Mouse (Mus musculus) regulatory T cell (primary cell): ENCODE measurements around the gene Ube3b.

ENCODE experiments used
- in situ Hi-C: fragments of 300-600 bp; cut with MboI, MseI; formaldehyde crosslinking; loops from one replicate; pipeline ENCODE4 v1.15.1; 2025; ENCODE audit warnings: high pct_unique_total_duplicates

The Ube3b gene

DNA sequence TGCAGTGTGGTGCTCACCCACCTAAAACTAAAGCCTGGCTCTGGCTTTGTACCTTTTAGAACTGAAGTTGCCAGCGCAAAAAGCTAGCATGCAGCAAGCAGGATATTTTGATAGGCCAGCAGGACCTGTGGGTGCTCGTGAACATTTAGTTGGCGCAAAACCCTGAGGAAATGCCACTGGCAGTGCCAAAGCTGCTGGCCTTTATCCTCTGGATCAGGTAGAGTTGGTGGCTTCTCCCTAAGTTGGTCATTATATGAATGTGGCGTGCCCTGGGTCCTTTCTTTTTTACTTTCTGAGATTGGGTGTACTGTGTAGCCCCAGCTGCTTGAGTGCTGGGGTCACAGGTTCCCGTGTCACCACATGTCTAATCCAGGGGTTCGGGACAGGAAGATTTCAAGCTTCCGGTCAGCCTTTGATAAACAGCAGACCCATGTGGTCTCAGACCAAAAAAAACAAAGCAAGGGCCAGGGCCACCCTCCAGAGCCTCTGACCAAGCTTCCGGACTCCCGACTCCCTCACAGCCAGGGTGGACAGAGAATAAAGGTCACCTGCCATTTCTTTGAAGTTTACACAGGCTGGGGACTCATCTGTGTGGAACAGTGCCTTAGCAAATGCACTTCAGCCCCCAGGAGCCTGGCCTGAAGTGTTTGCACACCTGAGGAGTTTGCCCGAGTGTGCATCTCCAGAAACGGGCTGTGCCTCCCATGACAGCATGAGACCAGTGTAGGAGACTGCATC lies 41.3 kb downstream of the Ube3b start:
- in situ Hi-C loops, result loop anchor here (25.0 kb wide), 1 partner anchor 909 kb away; no protein-coding TSS in a partner anchor

DNA sequence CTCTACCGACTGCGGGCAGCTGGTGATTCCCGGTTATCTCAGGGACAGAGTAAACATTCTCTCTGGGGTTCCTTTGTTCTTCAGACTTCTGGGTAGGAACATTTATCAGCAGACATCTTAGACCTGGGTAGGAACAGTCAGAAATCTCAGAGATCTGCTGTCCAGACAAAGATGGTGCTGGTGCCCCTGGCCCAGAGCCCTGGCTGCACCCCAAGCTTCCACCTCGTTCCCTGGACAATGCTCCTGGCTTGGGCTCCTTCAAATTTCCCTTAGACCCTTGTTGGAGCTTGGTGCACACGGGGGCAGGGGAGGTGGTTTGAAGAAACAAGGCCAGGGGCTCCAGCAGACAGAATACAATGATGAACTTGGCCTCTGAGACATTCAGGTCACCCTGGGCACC lies 42.2 kb downstream of the Ube3b start:
- in situ Hi-C loops, result loop anchor here (25.0 kb wide), 1 partner anchor 910 kb away; no protein-coding TSS in a partner anchor

DNA sequence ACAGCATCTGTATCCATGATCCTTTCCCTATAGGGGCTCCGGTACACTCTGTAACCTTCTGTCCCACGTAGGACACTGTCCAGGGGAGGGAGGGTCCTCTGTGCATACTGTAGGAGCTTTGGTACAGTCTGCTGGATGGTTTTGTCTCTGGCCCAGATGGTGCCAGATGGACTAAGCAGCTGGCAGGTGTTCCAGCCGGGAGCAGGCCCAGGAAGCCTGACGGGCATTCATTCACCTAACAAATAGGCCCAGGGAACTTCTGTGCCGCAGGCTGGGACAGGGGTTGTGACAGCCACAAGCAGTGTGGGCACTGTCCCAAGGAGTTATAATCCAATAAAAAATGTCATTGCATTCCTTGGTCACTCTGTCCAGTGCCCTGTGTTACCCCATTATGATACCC lies 43.6 kb downstream of the Ube3b start:
- in situ Hi-C loops, result loop anchor here (25.0 kb wide), 1 partner anchor 912 kb away; no protein-coding TSS in a partner anchor

GRCm38 (mm10) chr5:114426732-114427131 lies 46.3 kb downstream of the Ube3b start:
- in situ Hi-C loops, result no loop called here

- in situ Hi-C loops, result no loop called here
Measured at GRCm38 (mm10) chr5:114428621-114429020, 48.2 kb downstream of the Ube3b start.

- in situ Hi-C loops, result no loop called here
Measured at GRCm38 (mm10) chr5:114429781-114430180, 49.4 kb downstream of the Ube3b start.

- in situ Hi-C loops, result no loop called here
Measured at GRCm38 (mm10) chr5:114434359-114434758, 54.0 kb downstream of the Ube3b start.

- in situ Hi-C loops, result no loop called here
Measured at GRCm38 (mm10) chr5:114435588-114435987, 55.2 kb downstream of the Ube3b start.

DNA sequence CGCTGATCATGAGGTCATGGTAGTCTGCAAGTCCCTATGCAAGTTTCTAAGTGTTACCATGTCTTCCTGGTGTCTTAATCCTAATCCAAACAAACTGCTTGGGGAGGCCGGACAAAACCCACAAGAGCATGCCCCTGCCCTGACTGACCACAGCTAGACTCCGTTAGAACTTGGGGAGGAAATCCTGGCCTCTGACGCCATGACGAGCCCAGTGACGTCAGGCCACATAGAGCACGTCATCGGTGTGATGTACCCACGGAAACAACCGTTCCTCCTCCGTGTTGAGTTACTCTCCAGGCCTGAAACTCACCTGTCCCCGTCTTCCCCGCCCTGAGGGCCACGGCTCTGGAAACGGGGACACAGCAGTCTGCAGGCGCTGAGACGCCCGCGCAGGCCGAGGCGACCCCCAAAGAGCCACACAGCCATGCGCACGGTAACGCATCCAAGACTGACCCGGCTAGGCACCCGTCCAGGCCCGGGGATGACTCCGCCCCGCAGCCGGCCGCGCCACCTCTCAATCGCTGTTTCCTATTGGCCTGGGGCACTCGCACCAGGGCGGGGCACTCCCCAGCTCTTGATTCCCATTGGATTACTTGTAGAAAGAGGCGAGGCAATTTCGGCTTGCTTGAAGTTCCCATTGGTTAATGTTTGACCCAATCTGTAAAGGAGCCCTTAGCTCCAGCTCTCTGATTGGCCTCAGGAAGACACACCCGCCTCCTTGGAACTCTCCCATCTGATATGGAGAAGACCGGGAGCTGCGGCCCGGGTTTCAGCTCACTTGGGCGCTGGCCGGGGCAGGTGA lies 63.4 kb downstream of the Ube3b start, which contains the start of the genes Mmab and Mvk:
Mmab (minus strand) TSS at position 495 of the 802 bp plus-strand sequence.
Mvk (plus strand) TSS at position 704 of the 802 bp plus-strand sequence.
- in situ Hi-C loops, result loop anchor here (10.0 kb wide), 1 partner anchor 669 kb away; the partner anchor contains the start of genes Iscu and Sart3

DNA sequence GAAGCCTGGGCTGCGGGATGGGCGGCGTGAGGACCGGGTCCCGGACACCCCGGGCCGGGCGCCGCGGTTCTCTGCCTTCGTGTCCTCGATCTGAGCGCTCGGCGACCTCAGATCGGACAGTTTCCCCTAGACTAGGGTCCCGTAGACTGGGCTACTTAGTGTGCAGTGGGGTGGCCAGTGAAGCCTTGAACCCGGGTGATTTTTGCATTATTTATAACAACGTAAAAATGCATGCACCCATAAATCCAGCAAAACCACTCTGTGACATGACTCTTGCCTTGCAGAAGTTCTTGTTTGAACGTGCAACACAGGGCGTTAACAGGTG lies 63.9 kb downstream of the Ube3b start:
- in situ Hi-C loops, result loop anchor here (10.0 kb wide), 1 partner anchor 670 kb away; the partner anchor contains the start of genes Iscu and Sart3

DNA sequence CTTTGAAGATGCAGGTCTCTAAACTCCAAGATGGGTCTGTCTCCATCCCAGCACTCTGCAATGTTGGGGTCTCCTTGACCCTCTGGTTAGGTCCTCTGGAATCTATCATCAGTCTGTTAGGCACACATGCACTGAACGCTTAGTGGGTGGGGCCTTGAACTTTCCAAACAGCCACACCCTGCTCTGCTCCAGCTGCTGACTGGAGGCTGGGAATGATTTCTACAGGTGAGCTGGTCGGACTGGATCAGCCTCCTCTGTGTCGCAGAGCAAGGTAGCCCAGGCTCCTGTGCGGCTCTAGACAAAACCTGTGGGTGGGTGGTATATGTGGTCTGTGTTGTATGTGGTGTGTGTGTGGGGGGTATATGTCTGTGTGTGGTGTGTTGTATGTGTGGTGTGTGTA lies 68.6 kb downstream of the Ube3b start:
- in situ Hi-C loops, result loop anchor here (10.0 kb wide), 1 partner anchor 674 kb away; the partner anchor contains the start of genes Iscu and Sart3

GRCm38 (mm10) chr5:114456287-114456686 lies 75.9 kb downstream of the Ube3b start:
- in situ Hi-C loops, result no loop called here

GRCm38 (mm10) chr5:114456995-114457605 lies 76.7 kb downstream of the Ube3b start:
- in situ Hi-C loops, result no loop called here

DNA sequence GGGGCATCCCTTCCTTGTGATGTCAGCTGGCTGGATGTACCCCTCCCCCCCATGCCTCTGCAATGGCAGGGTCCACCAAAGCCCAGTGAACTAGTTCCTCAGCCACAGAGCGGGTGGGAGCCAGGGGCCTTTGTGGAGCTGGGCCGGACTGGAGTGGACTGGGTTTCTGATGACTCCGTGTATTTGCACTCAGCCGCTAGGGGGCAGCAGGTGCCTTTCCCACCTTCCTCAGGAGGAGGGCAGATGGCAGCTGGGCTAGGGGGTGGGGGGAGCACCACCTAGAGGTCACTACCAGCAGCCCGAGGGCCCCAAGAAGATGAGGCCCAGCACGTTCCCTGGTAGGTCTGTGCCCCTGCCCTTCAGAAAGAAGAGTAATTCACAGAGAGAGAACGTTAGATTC lies 80.8 kb downstream of the Ube3b start:
- in situ Hi-C loops, result loop anchor here (5.0 kb wide), 1 partner anchor 101 kb away; no protein-coding TSS in a partner anchor

GRCm38 (mm10) chr5:114462067-114463040 lies 81.9 kb downstream of the Ube3b start:
- in situ Hi-C loops, result loop anchor here (5.0 kb wide), 1 partner anchor 100 kb away; no protein-coding TSS in a partner anchor

DNA sequence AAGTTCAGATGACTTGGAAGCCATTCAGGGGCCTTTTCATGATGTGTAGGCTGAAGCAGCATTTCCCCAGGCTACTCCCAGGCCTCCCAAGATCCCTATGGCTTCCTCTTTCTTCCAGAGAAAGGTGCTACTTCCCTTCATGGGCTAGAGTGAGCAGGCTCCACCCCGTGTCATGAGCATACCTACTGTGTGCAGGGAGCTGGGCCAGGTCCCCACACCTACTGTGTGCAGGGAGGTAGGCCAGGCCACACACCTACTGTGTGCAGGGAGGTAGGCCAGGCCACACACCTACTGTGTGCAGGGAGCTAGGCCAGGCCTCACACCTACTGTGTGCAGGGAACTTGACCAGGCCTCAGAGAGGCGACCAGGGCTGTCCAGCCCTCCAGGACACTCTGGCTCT lies 84.2 kb downstream of the Ube3b start:
- in situ Hi-C loops, result loop anchor here (5.0 kb wide), 1 partner anchor 98 kb away; no protein-coding TSS in a partner anchor

- in situ Hi-C loops, result no loop called here
Measured at GRCm38 (mm10) chr5:114465641-114466040, 85.2 kb downstream of the Ube3b start.

DNA sequence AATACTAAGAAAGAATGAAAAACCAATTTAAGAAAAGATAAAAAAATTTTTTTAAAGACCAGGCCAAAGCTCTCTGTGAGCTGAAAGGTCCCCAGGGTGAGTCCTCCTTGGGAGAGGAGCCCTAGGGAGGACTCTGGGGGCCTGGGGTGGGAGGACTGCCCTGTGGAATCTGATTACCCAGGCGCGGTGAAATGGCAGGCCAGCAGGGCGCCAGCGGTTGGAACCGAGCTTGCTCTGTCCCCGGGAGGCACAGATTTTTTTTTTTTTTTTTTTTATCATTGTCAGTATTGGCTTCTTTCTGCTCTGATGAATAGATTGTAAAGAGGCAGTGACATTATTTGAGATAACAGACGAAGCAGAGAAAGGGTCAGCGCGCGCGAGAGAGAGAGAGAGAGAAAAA lies 86.6 kb downstream of the Ube3b start:
- in situ Hi-C loops, result no loop called here

GRCm38 (mm10) chr5:114467430-114467829 lies 87.0 kb downstream of the Ube3b start:
- in situ Hi-C loops, result no loop called here

DNA sequence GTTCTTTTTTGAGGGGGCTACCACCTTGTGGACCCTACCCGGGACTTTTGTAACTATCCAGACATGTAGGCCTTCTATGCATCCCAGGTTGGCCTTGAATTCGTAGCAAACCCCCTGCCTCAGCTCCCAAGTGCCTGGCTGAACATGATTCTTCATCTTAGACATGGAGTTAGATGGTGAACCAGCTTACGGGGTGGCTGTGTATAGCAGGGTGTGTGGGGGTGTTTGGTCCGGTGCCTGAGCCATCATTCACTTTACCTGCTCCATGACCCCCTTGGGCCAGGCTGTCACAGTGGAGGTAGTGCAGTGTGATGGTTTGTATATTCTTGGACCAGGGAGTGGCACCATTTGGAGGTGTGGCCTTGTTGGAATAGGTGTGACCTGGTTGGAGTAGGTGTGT lies 87.6 kb downstream of the Ube3b start:
- in situ Hi-C loops, result no loop called here

GRCm38 (mm10) chr5:114470359-114470758 lies 90.0 kb downstream of the Ube3b start:
- in situ Hi-C loops, result no loop called here
